Mouse (Mus musculus) olfactory bulb, adult 2 months (tissue): ENCODE data around the gene Sipa1l3. TPM values are rescaled to one million over a fixed set of nuclear protein-coding genes. Genes with fewer than 3 reads are reported as not detected.
A peak's percentile ranks its signal among the peaks of the same experiment; 100 is the strongest.

ENCODE experiments used
- H3K27ac ChIP-seq: fragments of 200-500 bp; 2 replicates; pipeline ENCODE4 v1.5.1; 2012; ENCODE audit warnings: low read depth, low read length; ENCODE audit not compliant: insufficient read depth
- H3K4me1 ChIP-seq: fragments of 200-500 bp; 2 replicates; pipeline ENCODE4 v1.6.1; 2012; ENCODE audit warnings: low read length; ENCODE audit not compliant: control insufficient read depth, insufficient read depth
- H3K4me3 ChIP-seq: fragments of 200-500 bp; 2 replicates; pipeline ENCODE4 v1.5.1; 2012; ENCODE audit warnings: mild to moderate bottlenecking, low read depth, low read length, moderate library complexity; ENCODE audit not compliant: insufficient read depth
- CTCF ChIP-seq: fragments of 200-500 bp; IDR thresholded peaks from 2 replicates; pipeline ENCODE4 v1.5.1; 2012; ENCODE audit warnings: low read depth, mild to moderate bottlenecking, low read length, moderate library complexity; ENCODE audit not compliant: insufficient read depth
- POLR2A ChIP-seq: fragments of 200-500 bp; IDR thresholded peaks from 2 replicates; pipeline ENCODE4 v1.6.1; 2012; ENCODE audit warnings: mild to moderate bottlenecking, low read depth, low read length, moderate library complexity; ENCODE audit not compliant: insufficient read depth
- WGBS: fragments of 180-500 bp; shearing (Covaris S2); methylation state at CpG from one replicate; pipeline ENCODE4 v1.1.7; 2018; 5-methylcytosine and 5-hydroxymethylcytosine counted together
- polyA plus RNA-seq: library from polyadenylated mRNA; stranded (reverse); fragments of >200 nt; gene quantifications from 2 replicates; pipeline ENCODE4 v1.2.4, GENCODE M21; 2012; ENCODE audit warnings: low replicate concordance; ENCODE audit not compliant: missing spikeins, insufficient read depth, insufficient read length

Sipa1l3 gene
- polyA plus RNA-seq, 1 experiment: not detected

GRCm38 (mm10) chr7:29293131-29294065, 225.0 kb downstream of the Sipa1l3 start:
- H3K27ac ChIP-seq: no peak overlapping the region
- TF ChIP-seq POLR2A (no peak), CTCF (no peak)
- H3K4me1 ChIP-seq: peaks cover 12% of the 10 kb centered on the region
- WGBS: 58% methylated on average over 19 of the region's 19 CpGs
- H3K4me3 ChIP-seq: no peak overlapping the region

GRCm38 (mm10) chr7:29292458-29293098, 225.9 kb downstream of the Sipa1l3 start:
- Histone ChIP-seq H3K27ac (no peak overlapping the region), H3K4me1 (peaks cover 12% of the 10 kb centered on the region), H3K4me3 (no peak overlapping the region)
- WGBS: 50% methylated on average over 8 of the region's 8 CpGs
- no peak for TF ChIP-seq POLR2A
- no peak for TF ChIP-seq CTCF

- Histone ChIP-seq H3K27ac (no peak overlapping the region), H3K4me3 (no peak overlapping the region), H3K4me1 (peaks cover 12% of the 10 kb centered on the region)
- WGBS: 45% methylated on average over 7 of the region's 7 CpGs
- TF ChIP-seq CTCF (no peak), POLR2A (no peak)
Observed at GRCm38 (mm10) chr7:29291616-29292457, 226.6 kb downstream of the Sipa1l3 start.

GRCm38 (mm10) chr7:29290691-29291485, 227.6 kb downstream of the Sipa1l3 start:
- 68% methylated on average over 11 of the region's 11 CpGs for WGBS
- Histone ChIP-seq H3K27ac (0 out of 2 replicates have a peak overlapping the region, but pooled peaks have one; percentile 15), H3K4me3 (no peak overlapping the region), H3K4me1 (peaks cover 12% of the 10 kb centered on the region)
- TF ChIP-seq POLR2A: no peak
- TF ChIP-seq CTCF: no peak

- TF ChIP-seq CTCF (no peak), POLR2A (no peak)
- no peak overlapping the region for H3K27ac ChIP-seq
- 89% methylated on average over 6 of the region's 6 CpGs for WGBS
- H3K4me3 ChIP-seq: 0 out of 2 replicates have a peak overlapping the region, but pooled peaks have one; percentile 45
- peaks cover 12% of the 10 kb centered on the region for H3K4me1 ChIP-seq
Observed at GRCm38 (mm10) chr7:29289856-29290255, 228.6 kb downstream of the Sipa1l3 start.

GRCm38 (mm10) chr7:29288942-29289638, 229.4 kb downstream of the Sipa1l3 start, which contains the start of gene Ppp1r14a:
Gene Ppp1r14a, plus strand, starts transcription at chr7:29289308.
- TF ChIP-seq POLR2A: no peak
- TF ChIP-seq CTCF: peak; percentile 75
- WGBS: 3% methylated on average over 59 of the region's 59 CpGs
- no peak within 1 kb of the TSS for H3K27ac ChIP-seq
- peaks cover 12% of the 10 kb centered on the region for H3K4me1 ChIP-seq
- peak within 1 kb of the TSS; percentile 45 for H3K4me3 ChIP-seq

GRCm38 (mm10) chr7:29288079-29288478, 230.4 kb downstream of the Sipa1l3 start:
- WGBS: 97% methylated on average over 2 of the region's 2 CpGs
- TF ChIP-seq CTCF (no peak), POLR2A (no peak)
- Histone ChIP-seq H3K4me1 (peaks cover 9% of the 10 kb centered on the region), H3K27ac (no peak overlapping the region), H3K4me3 (no peak overlapping the region)
